Mouse (Mus musculus): ENCODE measurements around the gene Fam171a1.

- TF ChIP-seq CTCF (IDR thresholded peaks at IDR 0.05; ENCODE audit: control insufficient read depth, insufficient read depth, low read length): no peak
- no peak for TF ChIP-seq POLR2A (IDR thresholded peaks at IDR 0.05; ENCODE audit: borderline replicate concordance, control insufficient read depth, low read depth, low read length)
Observed at GRCm38 (mm10) chr2:3206975-3207642, 93.1 kb downstream of the Fam171a1 start.

All from bone marrow, adult 2 months (tissue).